Mouse (Mus musculus) ES-E14 (cell line): ENCODE data around the gene Slc9a8. TPM values are rescaled to one million over a fixed set of nuclear protein-coding genes. Genes with fewer than 3 reads are reported as not detected.

ENCODE experiments used
- DNase-seq: peaks from one replicate; pipeline ENCODE4 v3.0.0-alpha.2; 2013; ENCODE audit warnings: low read depth, low spot score
- H3K27ac ChIP-seq: 2 replicates; pipeline ENCODE4 v1.5.1; 2012; ENCODE audit warnings: low read depth, mild to moderate bottlenecking, low read length, moderate library complexity, mixed read lengths; ENCODE audit not compliant: poor library complexity, insufficient read depth, severe bottlenecking
- H3K36me3 ChIP-seq: 2 replicates; pipeline ENCODE4 v1.6.1; 2012; ENCODE audit warnings: mild to moderate bottlenecking, low read length, moderate library complexity, mixed read lengths; ENCODE audit not compliant: control insufficient read depth, poor library complexity, insufficient read depth, severe bottlenecking
- H3K4me1 ChIP-seq, 2 experiments: fragments of 150-350 bp in 1 of 2; sonication (generic) in 1 of 2; 2 replicates each; pipeline ENCODE4 v1.6.1; 2012; ENCODE audit warnings: low read length in 2 of 2, mild to moderate bottlenecking in 1 of 2, mixed read lengths in 1 of 2; ENCODE audit not compliant: control insufficient read depth in 2 of 2, insufficient read depth in 2 of 2, poor library complexity in 1 of 2
- H3K4me3 ChIP-seq, 2 experiments: fragments of 150-350 bp in 1 of 2; sonication (generic) in 1 of 2; 2 replicates each; pipeline ENCODE4 v1.5.1; 2012; ENCODE audit warnings: low read length in 2 of 2, low read depth in 1 of 2, mild to moderate bottlenecking in 1 of 2, mixed read lengths in 1 of 2; ENCODE audit not compliant: insufficient read depth in 1 of 2, poor library complexity in 1 of 2, severe bottlenecking in 1 of 2
- H3K9ac ChIP-seq: 2 replicates; pipeline ENCODE4 v1.6.1; 2012; ENCODE audit warnings: low read depth, mild to moderate bottlenecking, low read length, mixed read lengths; ENCODE audit not compliant: poor library complexity, insufficient read depth, severe bottlenecking
- H3K9me3 ChIP-seq: fragments of 150-350 bp; sonication (generic); 2 replicates; pipeline ENCODE4 v1.6.1; 2012; ENCODE audit warnings: low read depth, mild to moderate bottlenecking, low read length; ENCODE audit not compliant: control insufficient read depth, insufficient read depth
- CHD2 ChIP-seq: IDR thresholded peaks from 2 replicates; pipeline ENCODE4 v1.6.1; 2014; ENCODE audit warnings: mild to moderate bottlenecking, low read depth, low read length, inconsistent platforms
- HCFC1 ChIP-seq: IDR thresholded peaks from 2 replicates; pipeline ENCODE4 v1.6.1; 2012; ENCODE audit warnings: low read length, inconsistent platforms, borderline replicate concordance; ENCODE audit not compliant: insufficient read depth
- MAFK ChIP-seq: IDR thresholded peaks from 2 replicates; pipeline ENCODE4 v1.6.1; 2014; ENCODE audit warnings: mild to moderate bottlenecking, low read depth, low read length, inconsistent platforms; ENCODE audit not compliant: insufficient read depth
- ZC3H11A ChIP-seq: IDR thresholded peaks from 2 replicates; pipeline ENCODE4 v1.6.1; 2012; ENCODE audit warnings: low read depth, mild to moderate bottlenecking, inconsistent platforms, low read length, borderline replicate concordance
- ZNF384 ChIP-seq: IDR thresholded peaks from 2 replicates; pipeline ENCODE4 v1.6.1; 2012; ENCODE audit warnings: low read depth, low read length, inconsistent platforms
- in situ Hi-C, 2 experiments: fragments of 600-800 bp; cut with MboI; formaldehyde crosslinking; loops; one replicate each; pipeline ENCODE4 v1.15.1; 2025; ENCODE audit warnings: low sequenced_read_pairs in 2 of 2, inconsistent platforms in 1 of 2; ENCODE audit not compliant: unreplicated experiment in 2 of 2
- total RNA-seq: library from RNA; depleted of rRNA; stranded (reverse); fragments of 300-350 nt; gene quantifications from 2 replicates; pipeline ENCODE4 v1.2.3, GENCODE M21; 2012

The Slc9a8 gene
- total RNA-seq, 1 experiment: 38.6 TPM

GRCm38 (mm10) chr2:167502554-167503252, 81.2 kb downstream of the Slc9a8 start:
- no peak for DNase-seq
- peaks cover 2 to 15% of the 10 kb centered on the region in 2 experiments; a peak in 2 of 4 replicates for H3K4me1 ChIP-seq
- H3K9ac ChIP-seq: peak overlapping the region; percentile 59; the same call in 1 of the 2 replicates
- TF ChIP-seq HCFC1: no peak
- no peak for TF ChIP-seq CHD2
- peak overlapping the region; percentile 64 for H3K27ac ChIP-seq
- in situ Hi-C loops: no loop called here
- H3K36me3 ChIP-seq: peaks cover 17% of the 10 kb centered on the region
- peak overlapping the region; percentile 87 to 95 for H3K4me3 ChIP-seq
- no peaks in the 10 kb centered on the region for H3K9me3 ChIP-seq

GRCm38 (mm10) chr2:167503253-167503895, 81.9 kb downstream of the Slc9a8 start:
- H3K4me1 ChIP-seq: peaks cover 2 to 15% of the 10 kb centered on the region in 2 experiments; a peak in 2 of 4 replicates
- peaks cover 22% of the 10 kb centered on the region for H3K36me3 ChIP-seq
- DNase-seq: peak; percentile 85
- H3K27ac ChIP-seq: peak overlapping the region; percentile 64
- in situ Hi-C loops: no loop called here
- TF ChIP-seq HCFC1 (no peak), ZC3H11A (no peak), MAFK (no peak), CHD2 (no peak), ZNF384 (no peak)
- no peaks in the 10 kb centered on the region for H3K9me3 ChIP-seq
- H3K9ac ChIP-seq: peak overlapping the region; percentile 90
- H3K4me3 ChIP-seq: peak overlapping the region; percentile 87 to 95

- H3K4me1 ChIP-seq: peaks cover 2 to 15% of the 10 kb centered on the region in 2 experiments; a peak in 2 of 4 replicates
- in situ Hi-C loops: no loop called here
- H3K9ac ChIP-seq: peak overlapping the region; percentile 90
- H3K36me3 ChIP-seq: peaks cover 26% of the 10 kb centered on the region
- no peaks in the 10 kb centered on the region for H3K9me3 ChIP-seq
- H3K27ac ChIP-seq: peak overlapping the region; percentile 55; the same call in 1 of the 2 replicates
- H3K4me3 ChIP-seq: peak overlapping the region; percentile 87 to 95
- TF ChIP-seq MAFK: no peak
- no peak for TF ChIP-seq CHD2
- no peak for TF ChIP-seq ZNF384
- TF ChIP-seq HCFC1: no peak
- TF ChIP-seq ZC3H11A: no peak
- no peak for DNase-seq
Observed at GRCm38 (mm10) chr2:167503896-167504349, 82.4 kb downstream of the Slc9a8 start.

- Histone ChIP-seq H3K4me3 (no peak overlapping the region), H3K4me1 (peaks cover 2 to 15% of the 10 kb centered on the region in 2 experiments; a peak in 2 of 4 replicates), H3K9me3 (no peaks in the 10 kb centered on the region), H3K27ac (no peak overlapping the region), H3K9ac (no peak overlapping the region), H3K36me3 (peaks cover 33% of the 10 kb centered on the region)
- no peak for DNase-seq
- TF ChIP-seq CHD2 (no peak), HCFC1 (no peak), ZNF384 (no peak)
- in situ Hi-C loops: no loop called here
Observed at GRCm38 (mm10) chr2:167505127-167505526, 83.6 kb downstream of the Slc9a8 start.
